Mouse (Mus musculus): ENCODE measurements at regions not wholly inside any gene's neighbourhood (a gene's known extent, or its start where the extent isn't known, plus 50 kb on each side); places are given as distances from the start of the nearest gene placed in this dataset.

DNA sequence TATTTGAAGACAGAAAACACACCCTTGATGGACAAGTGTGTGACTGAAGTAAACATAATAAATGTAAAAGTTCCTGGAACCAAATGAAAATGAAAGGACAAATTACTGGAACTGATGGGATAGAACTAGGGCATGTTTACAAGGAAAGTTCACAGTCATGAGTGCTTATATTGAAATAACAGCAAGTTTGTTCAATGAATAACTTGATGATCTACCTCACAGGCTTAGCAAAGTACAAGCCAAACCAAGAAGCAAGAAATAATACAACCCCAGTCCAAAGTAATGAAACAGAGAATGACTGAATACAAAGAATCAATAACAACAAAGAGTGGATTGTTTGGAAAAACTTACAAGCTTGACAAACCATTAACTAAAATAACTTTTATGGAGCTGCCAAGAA, 56.2 kb downstream of the Gm379 start:
- DNase-seq (ENCODE audit: low spot score): no peak

DNA sequence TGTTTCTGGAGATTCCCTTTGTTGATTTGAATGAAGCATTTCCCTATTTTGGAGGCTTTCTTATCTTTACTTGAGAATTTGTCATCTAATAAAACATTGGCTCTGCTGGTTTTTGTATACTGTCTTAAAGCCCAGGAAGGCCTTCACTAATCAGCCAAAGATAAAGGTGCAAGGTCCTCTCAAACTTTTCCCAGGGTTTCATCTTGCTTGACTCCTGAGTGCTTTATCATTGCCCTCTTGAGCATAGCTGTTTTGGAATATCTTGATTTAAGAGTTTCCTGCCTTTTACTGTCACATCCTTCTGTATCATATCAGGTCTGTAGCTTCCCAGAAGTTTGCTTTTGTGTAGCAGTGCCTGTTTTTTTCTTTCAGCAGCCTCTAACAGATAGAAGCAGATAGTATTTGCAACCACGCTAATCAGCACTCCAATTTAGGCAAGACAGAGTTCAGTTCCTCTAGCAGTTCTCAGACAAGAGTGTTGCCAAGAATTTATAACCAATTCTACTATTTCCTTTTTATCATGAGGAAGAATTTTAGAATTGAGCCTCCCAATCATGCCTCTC, 64.7 kb downstream of the Gm379 start:
- no peak for DNase-seq (ENCODE audit: low spot score)

DNA sequence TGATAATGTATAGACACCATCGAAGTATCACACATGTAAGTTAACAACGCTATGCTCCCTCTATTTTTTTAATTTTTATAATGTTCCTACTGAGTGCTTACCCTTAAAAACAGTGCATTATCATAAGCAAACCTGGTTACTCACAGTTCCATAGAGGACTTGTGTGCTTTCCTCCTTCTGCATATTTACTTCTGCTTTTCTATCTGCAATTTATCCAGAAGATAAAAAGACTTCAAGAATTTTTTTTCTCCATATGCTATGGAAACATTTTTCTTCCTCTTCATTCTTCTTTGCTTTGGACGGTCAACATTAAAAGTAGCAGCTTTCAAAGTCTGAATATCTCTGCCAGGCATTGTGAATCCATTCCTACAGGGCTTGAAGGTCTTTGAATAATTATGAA, 102.7 kb downstream of the Gm379 start:
- no peak for DNase-seq (ENCODE audit: low spot score)

DNA sequence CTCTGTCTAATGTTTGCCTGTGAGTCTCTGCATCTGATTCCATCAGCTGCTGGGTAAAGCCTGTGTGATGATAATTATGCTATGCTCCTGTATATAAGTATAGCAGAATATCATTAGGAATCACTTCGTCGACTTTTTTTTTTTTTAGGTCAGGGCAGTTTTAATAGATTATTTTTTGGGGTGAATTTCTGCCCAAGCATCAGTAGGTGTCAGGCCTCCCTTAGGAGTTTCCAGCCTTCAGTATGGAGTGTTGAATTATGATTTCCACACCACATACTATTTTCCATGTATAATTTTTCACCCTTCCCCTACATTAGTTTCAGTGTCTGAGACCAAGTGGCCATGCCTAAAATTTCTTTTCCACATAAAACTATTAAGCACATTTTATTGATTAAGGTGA, 121.5 kb downstream of the Gm379 start:
- no peak for DNase-seq (ENCODE audit: low spot score)

DNA sequence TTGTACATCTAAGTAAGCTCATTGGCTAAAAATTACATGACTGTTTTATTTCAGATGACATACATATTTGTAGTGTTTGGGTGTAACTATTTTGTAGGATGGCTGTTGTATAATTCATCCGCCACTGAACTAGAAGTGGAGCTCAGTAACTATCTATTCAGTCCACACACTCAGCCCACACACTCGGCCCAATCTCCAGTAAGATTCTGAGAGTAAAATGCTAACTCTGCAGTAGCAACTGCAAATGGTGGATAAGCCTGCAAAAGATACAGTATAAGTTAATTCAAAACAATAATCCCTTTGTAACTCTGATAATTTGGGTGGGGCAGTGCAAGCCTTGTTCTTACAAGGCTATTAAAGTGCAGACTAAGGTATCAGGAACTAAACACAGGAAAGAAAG, 123.3 kb downstream of the Gm379 start:
- DNase-seq (ENCODE audit: low spot score): no peak

- DNase-seq (ENCODE audit: low spot score): peak; percentile 4
These were observed 127.7 kb downstream of the Gm379 start for GRCm38 (mm10) chrX:108536995-108537394.
